Comparison of ENCODE assay signal across 8 mouse cellular contexts in the genomic region with DNA sequence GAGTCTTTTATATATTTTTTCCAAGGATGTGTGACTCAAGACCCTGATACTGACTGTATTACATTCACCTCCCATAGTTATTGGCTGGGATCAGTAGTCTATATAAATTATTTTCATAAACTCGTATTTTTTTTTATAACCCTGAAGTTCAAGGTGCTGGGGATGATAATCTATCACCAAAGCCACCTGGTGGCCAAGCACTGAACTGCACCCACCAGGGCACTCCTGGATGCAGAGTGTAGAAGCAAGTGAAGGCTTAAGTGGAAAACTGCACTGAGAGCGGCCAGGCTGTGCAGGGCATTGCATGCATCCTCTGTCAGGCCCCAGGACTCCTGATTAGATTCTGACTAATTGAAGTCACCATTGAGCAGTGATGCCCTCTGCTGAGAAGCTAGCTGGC. TPM values are rescaled to one million over a fixed set of nuclear protein-coding genes. Genes with fewer than 3 reads are reported as not detected.
A peak's percentile ranks its signal among the peaks of the same experiment; 100 is the strongest.
DNase-seq lines count a peak whose midpoint lies in the region; TF ChIP-seq lines count a peak whose summit lies in the region.
"Had no signal": no experiment of that assay in that cellular context is flagged by ENCODE, and none has a peak within 500 bp of the region (broad histone marks: within the 10 kb centered on the region; RNA-seq: fewer than 3 reads in every experiment).

No protein-coding gene starts in this region.

- WGBS in bone marrow, adult 2 months, result 50% methylated on average over 2 of the region's 2 CpGs

- TF ChIP-seq POLR2A in bone marrow, adult 2 months (IDR thresholded peaks at IDR 0.05; ENCODE audit: borderline replicate concordance, control insufficient read depth, low read depth, low read length), result no peak
- TF ChIP-seq POLR2A in embryonic fibroblast, embryonic 13.5 days (IDR thresholded peaks at IDR 0.05; ENCODE audit: low read depth, low read length), result no peak

- DNase-seq in 416B (ENCODE audit: low read depth), result peak; percentile 61
- peak; percentile 73 to 79 for DNase-seq in B cell, adult 2 months
- DNase-seq in kidney, postnatal 25 days, result peak; percentile 46 to 74
- peak; percentile 14 for DNase-seq in lung, postnatal 25 days (ENCODE audit: low spot score)
- peak; percentile 42 to 53 for DNase-seq in right cerebral cortex, postnatal 36 days (ENCODE audit: low spot score in 2 of 2)

- TF ChIP-seq CTCF in bone marrow, adult 2 months (IDR thresholded peaks at IDR 0.05; ENCODE audit: control insufficient read depth, insufficient read depth, low read length), result peak; percentile 75
- TF ChIP-seq CTCF in embryonic fibroblast, embryonic 13.5 days (IDR thresholded peaks at IDR 0.05; ENCODE audit: borderline replicate concordance, insufficient read depth, low read length), result peak; percentile 60; the same call in 1 of the 2 replicates

- H3K4me3 ChIP-seq in bone marrow, adult 2 months (replicated peaks; ENCODE audit: control insufficient read depth, low read depth, low read length), result no peak overlapping the region
- no peak overlapping the region for H3K4me3 ChIP-seq in embryonic fibroblast, embryonic 13.5 days (ENCODE audit: insufficient read depth, low read length)
- H3K4me3 ChIP-seq: hindbrain, embryonic 15.5 days had no signal

- no peak overlapping the region for H3K27ac ChIP-seq in bone marrow, adult 2 months (ENCODE audit: control insufficient read depth, insufficient read depth, low read depth, low read length, poor library complexity)
- no peak overlapping the region for H3K27ac ChIP-seq in embryonic fibroblast, embryonic 13.5 days (ENCODE audit: insufficient read depth, low read length)
- H3K27ac ChIP-seq: hindbrain, embryonic 15.5 days had no signal

- no peaks in the 10 kb centered on the region; the same call in 1 of the 2 replicates for H3K4me1 ChIP-seq in bone marrow, adult 2 months (ENCODE audit: control insufficient read depth, insufficient read depth, low read length)
- H3K4me1 ChIP-seq in embryonic fibroblast, embryonic 13.5 days (ENCODE audit: control insufficient read depth, insufficient read depth, low read length), result no peaks in the 10 kb centered on the region
- H3K4me1 ChIP-seq: hindbrain, embryonic 15.5 days had no signal

RNA-seq across cellular contexts. Expression of a gene that starts 21.9 kb away (rescaled TPM):
- not detected in 2 replicates for polyA plus RNA-seq in bone marrow, adult 2 months (2011; ENCODE audit: insufficient read depth, insufficient read length, low replicate concordance, missing spikeins)
- polyA plus RNA-seq in embryonic fibroblast, embryonic 13.5 days (2011; ENCODE audit: insufficient read length, low read depth, missing spikeins), result not detected in 2 replicates

RNA-seq across cellular contexts. Expression of a gene that starts 32.6 kb away (rescaled TPM):
- polyA plus RNA-seq in bone marrow, adult 2 months (2011; ENCODE audit: insufficient read depth, insufficient read length, low replicate concordance, missing spikeins), result 1.5 TPM in 1 of 2 replicates, not detected in the other
- 2.0 and 4.3 TPM in 2 replicates for polyA plus RNA-seq in embryonic fibroblast, embryonic 13.5 days (2011; ENCODE audit: insufficient read length, low read depth, missing spikeins)

Comparison
In these comparisons a context has a peak if more than half of its experiments do, and no peak if none do; other contexts are left out.
1. DNase-seq: peak in every context shown above with its lines; median percentile 76 in B cell, adult 2 months; 61 in 416B; 60 in kidney, postnatal 25 days; 48 in right cerebral cortex, postnatal 36 days; 14 in lung, postnatal 25 days.